Mouse (Mus musculus) lung, postnatal 25 days (tissue): Measurements from ENCODE around the gene Nfatc4.

Experiments
- DNase-seq: peaks from one replicate; pipeline ENCODE4 v3.0.0; 2022; ENCODE audit warnings: low spot score

The Nfatc4 gene

DNA sequence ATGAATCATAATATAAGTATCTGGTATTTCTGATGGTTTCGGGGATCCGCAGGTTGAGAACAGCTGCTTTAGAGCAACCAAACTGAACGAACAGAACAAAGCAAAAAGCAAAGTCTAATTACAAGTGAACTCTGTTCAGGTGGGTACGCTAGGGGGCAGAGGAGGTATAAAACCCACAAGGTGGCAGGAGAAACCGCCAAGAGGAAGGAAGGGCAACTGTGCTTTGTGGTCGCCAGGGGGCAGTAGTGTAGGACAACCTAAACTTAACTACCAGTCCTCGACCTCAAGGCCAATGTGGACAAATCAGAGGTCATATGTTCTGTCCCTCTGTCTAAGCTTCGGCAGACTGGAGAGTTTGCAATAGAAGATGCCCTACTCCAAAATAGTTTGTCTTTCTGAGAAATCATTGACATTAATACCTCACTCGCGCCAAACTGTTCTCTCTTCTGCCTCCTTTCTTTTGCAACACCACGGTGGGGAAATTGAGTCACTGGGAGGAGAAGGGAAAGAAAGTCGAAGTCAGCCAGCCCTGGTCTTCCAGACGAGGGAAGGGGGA lies 431 bp upstream of the Nfatc4 start:
- DNase-seq: peak; percentile 92

- DNase-seq: peak; percentile 43
Observed at GRCm38 (mm10) chr14:55824001-55824480, 1.1 kb downstream of the Nfatc4 start.

GRCm38 (mm10) chr14:55824481-55825215 lies 1.7 kb downstream of the Nfatc4 start:
- DNase-seq: no peak

DNA sequence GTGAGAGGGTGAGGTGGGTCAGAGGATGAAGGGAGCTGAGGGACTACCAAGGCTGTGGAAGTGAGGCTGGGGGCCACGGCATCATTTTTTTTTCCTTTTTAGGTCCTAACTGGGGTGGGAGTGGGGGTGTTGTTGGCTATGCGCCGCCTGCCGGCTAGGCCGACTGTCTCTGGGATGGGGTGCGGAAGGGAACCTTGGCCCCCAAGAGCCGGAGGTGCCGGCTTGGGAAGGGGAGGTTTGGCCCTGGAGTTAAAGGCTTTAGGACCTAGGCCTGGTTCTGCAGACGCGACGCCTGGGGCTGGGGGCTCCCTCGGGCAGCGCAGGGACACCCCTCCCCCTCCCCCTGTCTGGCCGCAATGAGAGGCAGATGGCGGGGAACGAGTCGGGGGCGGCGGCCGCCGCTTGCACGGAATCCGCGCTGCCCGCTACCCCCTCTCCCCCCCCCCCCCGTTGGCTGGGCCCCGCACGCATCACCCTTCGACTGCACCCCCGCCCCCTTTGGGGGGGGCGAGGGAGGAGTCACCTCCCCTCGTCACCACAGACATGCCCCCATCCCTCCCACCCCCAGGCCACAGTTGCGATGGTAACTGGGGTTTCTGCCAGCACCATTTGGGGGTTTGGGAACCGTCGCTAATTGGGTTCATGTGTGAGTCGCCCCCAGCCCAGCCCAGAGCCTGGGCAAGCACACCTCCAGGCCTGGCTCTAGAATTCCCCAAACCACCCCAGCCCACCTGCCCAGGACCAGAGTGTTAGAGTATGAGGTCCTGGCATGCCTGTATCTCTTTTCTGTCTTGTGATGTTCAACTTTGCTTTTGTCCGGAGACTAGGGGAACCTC lies 2.5 kb downstream of the Nfatc4 start:
- no peak for DNase-seq

DNA sequence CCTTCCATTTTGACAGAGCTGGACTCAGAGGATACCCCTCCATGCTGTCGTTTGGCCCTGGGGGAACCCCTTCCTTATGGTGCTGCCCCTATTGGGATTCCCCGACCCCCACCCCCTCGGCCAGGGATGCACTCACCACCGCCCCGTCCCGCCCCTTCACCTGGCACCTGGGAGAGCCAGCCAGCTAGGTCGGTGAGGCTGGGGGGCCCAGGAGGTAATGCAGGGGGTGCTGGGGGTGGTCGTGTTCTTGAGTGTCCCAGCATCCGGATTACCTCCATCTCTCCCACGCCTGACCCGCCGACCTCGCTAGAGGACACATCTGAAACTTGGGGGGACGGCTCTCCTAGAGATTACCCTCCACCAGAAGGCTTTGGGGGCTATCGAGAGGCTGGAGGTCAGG lies 3.2 kb downstream of the Nfatc4 start:
- DNase-seq: no peak

- no peak for DNase-seq
Observed at GRCm38 (mm10) chr14:55826551-55827340, 3.8 kb downstream of the Nfatc4 start.

DNA sequence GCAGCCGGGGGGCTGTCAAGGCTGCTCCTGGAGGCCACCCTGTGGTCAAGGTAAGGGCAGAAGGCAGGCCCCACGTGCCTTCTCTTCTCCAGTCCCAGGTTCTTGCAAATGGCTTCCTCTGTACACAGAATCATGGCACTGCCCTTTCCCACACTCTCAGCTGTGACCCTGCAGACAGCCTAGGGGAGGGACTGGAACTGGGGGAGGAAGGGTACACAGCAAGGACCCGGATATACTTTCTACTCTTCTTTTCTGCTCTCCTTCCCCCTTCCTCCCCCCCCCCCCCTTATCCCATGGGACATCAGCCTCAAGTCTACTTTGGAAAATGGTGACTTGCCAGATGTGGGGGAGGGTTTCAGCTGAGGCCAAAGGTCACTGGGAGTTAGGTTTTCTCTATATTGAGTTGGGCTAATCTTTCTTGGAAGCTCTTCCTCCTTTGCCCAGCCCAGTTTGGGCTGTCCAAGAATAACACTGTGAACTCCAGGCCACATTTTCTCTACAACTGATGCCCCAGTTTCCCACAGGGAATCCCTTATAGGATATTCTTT lies 5.8 kb downstream of the Nfatc4 start:
- no peak for DNase-seq

DNA sequence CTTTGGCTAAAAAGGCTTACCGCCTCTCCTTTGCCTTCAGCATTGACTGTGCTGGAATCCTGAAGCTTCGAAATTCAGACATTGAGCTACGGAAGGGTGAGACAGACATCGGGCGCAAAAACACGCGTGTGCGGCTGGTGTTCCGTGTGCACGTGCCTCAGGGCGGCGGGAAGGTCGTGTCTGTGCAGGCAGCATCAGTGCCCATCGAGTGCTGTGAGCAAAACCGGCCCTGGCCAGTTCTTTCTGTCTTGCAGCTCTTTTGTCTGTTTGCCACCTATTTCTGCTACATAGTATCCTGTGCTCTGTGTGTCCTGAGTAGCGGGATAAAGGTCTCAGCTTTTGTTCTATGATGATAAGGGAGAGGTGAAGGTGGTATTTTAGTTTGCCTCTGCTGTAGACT lies 6.9 kb downstream of the Nfatc4 start:
- DNase-seq: no peak

- DNase-seq: no peak
Observed at GRCm38 (mm10) chr14:55830331-55830730, 7.4 kb downstream of the Nfatc4 start.

DNA sequence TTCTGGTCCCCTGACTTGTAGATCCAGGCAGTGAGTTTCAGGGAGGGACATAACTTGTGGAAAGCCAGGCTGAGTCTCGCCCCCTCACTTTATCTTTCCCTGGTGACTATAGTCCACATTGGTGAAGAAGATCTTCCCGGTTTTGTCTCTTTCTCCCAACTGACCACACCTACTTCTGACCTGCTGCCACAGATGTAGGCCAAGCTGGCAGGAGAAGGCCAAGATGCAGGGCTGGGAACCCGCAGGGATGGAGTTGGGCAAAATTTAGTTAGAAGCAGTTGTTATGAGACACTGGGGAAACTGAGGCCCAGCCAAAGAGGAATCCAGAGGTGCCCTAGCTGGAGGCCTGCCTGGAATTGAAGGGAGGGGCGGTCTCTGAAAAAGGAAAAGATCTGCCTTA lies 10.2 kb downstream of the Nfatc4 start:
- DNase-seq: no peak

DNA sequence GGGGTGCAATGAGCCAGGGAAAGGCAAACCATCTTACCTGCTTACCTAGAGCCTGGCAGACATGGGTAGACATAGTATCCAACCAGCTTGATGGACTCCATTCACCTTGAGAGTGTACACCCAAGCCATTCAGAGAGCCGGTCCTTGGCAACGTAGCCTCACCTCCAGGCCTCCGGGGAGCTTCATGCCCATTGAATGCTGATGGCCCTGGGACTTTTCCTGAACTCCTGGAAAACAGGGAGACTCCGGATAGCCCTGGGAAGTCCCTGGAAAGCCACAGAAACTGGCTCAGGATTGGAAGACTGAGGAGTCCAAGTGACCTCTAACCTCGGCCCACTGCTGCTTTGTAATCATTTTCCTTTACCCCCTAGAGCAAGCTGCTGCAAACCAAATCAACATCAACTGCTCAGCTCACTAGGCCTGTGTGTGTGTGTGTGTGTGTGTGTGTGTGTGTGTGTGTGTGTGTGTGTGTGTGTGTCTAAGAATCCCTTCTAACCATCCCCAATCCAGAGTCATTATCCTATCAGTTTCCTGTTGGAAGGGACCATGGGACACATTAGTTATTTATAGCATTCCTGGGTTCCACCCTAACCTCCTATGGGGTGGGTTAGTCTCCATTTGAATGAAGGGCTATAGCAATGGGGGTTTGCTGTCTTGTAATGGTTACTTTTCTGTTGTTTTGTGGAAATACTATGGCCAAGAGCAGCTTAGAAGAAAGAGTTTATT lies 12.0 kb downstream of the Nfatc4 start:
- DNase-seq: no peak

- DNase-seq: no peak
Observed at GRCm38 (mm10) chr14:55838312-55838711, 15.4 kb downstream of the Nfatc4 start.

- DNase-seq: no peak
Observed at GRCm38 (mm10) chr14:55838740-55839139, 15.8 kb downstream of the Nfatc4 start.

- DNase-seq: no peak
Observed at GRCm38 (mm10) chr14:55840853-55841366, 18.0 kb downstream of the Nfatc4 start.

- DNase-seq: peak; percentile 18
Observed at GRCm38 (mm10) chr14:55842794-55843193, 19.9 kb downstream of the Nfatc4 start.

GRCm38 (mm10) chr14:55845506-55846294 lies 22.8 kb downstream of the Nfatc4 start:
- DNase-seq: no peak

DNA sequence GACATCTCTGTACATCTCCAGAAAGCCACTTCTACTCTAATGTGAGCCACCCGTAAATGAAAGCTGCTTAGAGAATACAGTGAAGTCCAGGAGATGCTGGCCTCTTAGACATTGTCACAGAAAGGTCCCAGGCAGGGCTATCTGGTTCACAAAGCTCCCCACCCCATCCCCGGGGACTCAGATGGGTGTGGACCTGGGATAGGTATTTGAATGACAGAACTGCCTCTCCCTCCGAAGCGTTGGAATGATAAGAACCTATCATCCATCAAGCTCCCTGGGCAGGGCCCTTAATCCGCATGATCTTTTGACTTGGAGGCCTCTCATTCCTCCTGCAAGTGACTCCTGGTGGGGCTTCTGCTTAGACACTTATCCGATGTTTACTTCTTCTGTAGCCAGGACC lies 27.9 kb downstream of the Nfatc4 start:
- DNase-seq: no peak

GRCm38 (mm10) chr14:55852646-55853551 lies 30.0 kb downstream of the Nfatc4 start:
- no peak for DNase-seq
